Mouse (Mus musculus): ENCODE measurements around the gene Cd180. TPM values are rescaled to one million over a fixed set of nuclear protein-coding genes. Genes with fewer than 3 reads are reported as not detected.
"Not testable (repeated sequence)": the region's sequence is repeated elsewhere in the genome, so short reads cannot be mapped to it uniquely, and the experiment has no call there.

The Cd180 gene
- polyA plus RNA-seq, 1 experiment: 1.8 TPM

- WGBS: 61% methylated on average over 7 of the region's 7 CpGs
- DNase-seq (ENCODE audit: low read depth, low spot score): not testable (repeated sequence)
Observed at GRCm38 (mm10) chr13:102728951-102729350, 35.6 kb downstream of the Cd180 start.

- DNase-seq (ENCODE audit: low read depth, low spot score): no peak
- WGBS: 79% methylated on average over 2 of the region's 2 CpGs
Observed at GRCm38 (mm10) chr13:102733063-102733462, 39.7 kb downstream of the Cd180 start.

GRCm38 (mm10) chr13:102737811-102738210 lies 44.5 kb downstream of the Cd180 start:
- 97% methylated on average over 7 of the region's 7 CpGs for WGBS
- DNase-seq (ENCODE audit: low read depth, low spot score): no peak

- DNase-seq (ENCODE audit: low read depth, low spot score): no peak
- WGBS: 93% methylated on average over 13 of the region's 13 CpGs
Observed at GRCm38 (mm10) chr13:102739720-102740535, 46.6 kb downstream of the Cd180 start.

- WGBS: 71% methylated on average over 9 of the region's 9 CpGs
- peak; percentile 7 for DNase-seq (ENCODE audit: low read depth, low spot score)
Observed at GRCm38 (mm10) chr13:102744481-102745269, 51.3 kb downstream of the Cd180 start.

- no peak for DNase-seq (ENCODE audit: low read depth, low spot score)
- 94% methylated on average over 3 of the region's 3 CpGs for WGBS
Observed at GRCm38 (mm10) chr13:102745270-102745600, 51.9 kb downstream of the Cd180 start.

GRCm38 (mm10) chr13:102745626-102746342 lies 52.4 kb downstream of the Cd180 start:
- no peak for DNase-seq (ENCODE audit: low read depth, low spot score)
- WGBS: 83% methylated on average over 9 of the region's 9 CpGs

GRCm38 (mm10) chr13:102746803-102747561 lies 53.6 kb downstream of the Cd180 start:
- no peak for DNase-seq (ENCODE audit: low read depth, low spot score)
- WGBS: 51% methylated on average over 17 of the region's 17 CpGs

GRCm38 (mm10) chr13:102749194-102749593 lies 55.8 kb downstream of the Cd180 start:
- WGBS: 72% methylated on average over 6 of the region's 6 CpGs
- DNase-seq (ENCODE audit: low read depth, low spot score): no peak

GRCm38 (mm10) chr13:102749891-102750290 lies 56.5 kb downstream of the Cd180 start:
- DNase-seq (ENCODE audit: low read depth, low spot score): no peak
- 92% methylated on average over 10 of the region's 10 CpGs for WGBS

- 80% methylated on average over 19 of the region's 19 CpGs for WGBS
- DNase-seq (ENCODE audit: low read depth, low spot score): no peak
Observed at GRCm38 (mm10) chr13:102753714-102754556, 60.6 kb downstream of the Cd180 start.

- WGBS: 96% methylated on average over 8 of the region's 8 CpGs
- DNase-seq (ENCODE audit: low read depth, low spot score): no peak
Observed at GRCm38 (mm10) chr13:102755124-102755523, 61.8 kb downstream of the Cd180 start.

GRCm38 (mm10) chr13:102756071-102756470 lies 62.7 kb downstream of the Cd180 start:
- no peak for DNase-seq (ENCODE audit: low read depth, low spot score)
- 77% methylated on average over 8 of the region's 8 CpGs for WGBS

GRCm38 (mm10) chr13:102758021-102758420 lies 64.7 kb downstream of the Cd180 start:
- no peak for DNase-seq (ENCODE audit: low read depth, low spot score)
- 93% methylated on average over 6 of the region's 6 CpGs for WGBS

GRCm38 (mm10) chr13:102761410-102761809 lies 68.1 kb downstream of the Cd180 start:
- WGBS: 86% methylated on average over 9 of the region's 9 CpGs
- no peak for DNase-seq (ENCODE audit: low read depth, low spot score)

GRCm38 (mm10) chr13:102762203-102762602 lies 68.8 kb downstream of the Cd180 start:
- DNase-seq (ENCODE audit: low read depth, low spot score): no peak
- WGBS: 91% methylated on average over 10 of the region's 10 CpGs

- 97% methylated on average over 1 of the region's 1 CpGs for WGBS
Observed at GRCm38 (mm10) chr13:102764218-102764617, 70.9 kb downstream of the Cd180 start.

GRCm38 (mm10) chr13:102765216-102765615 lies 71.9 kb downstream of the Cd180 start:
- WGBS: 95% methylated on average over 11 of the region's 11 CpGs
- no peak for DNase-seq (ENCODE audit: low read depth, low spot score)

More at GRCm38 (mm10) chr13:102764218-102764617, 70.9 kb downstream of the Cd180 start:
- DNase-seq (ENCODE audit: low read depth, low spot score): no peak

- WGBS: 86% methylated on average over 7 of the region's 7 CpGs
- no peak for DNase-seq (ENCODE audit: low read depth, low spot score)
Observed at GRCm38 (mm10) chr13:102767110-102767509, 73.8 kb downstream of the Cd180 start.
